Mouse (Mus musculus): ENCODE measurements around the gene Clic6. TPM values are rescaled to one million over a fixed set of nuclear protein-coding genes. Genes with fewer than 3 reads are reported as not detected.

The Clic6 gene
- polyA plus RNA-seq, 1 experiment from 2014 or later: 0.61 TPM

DNA sequence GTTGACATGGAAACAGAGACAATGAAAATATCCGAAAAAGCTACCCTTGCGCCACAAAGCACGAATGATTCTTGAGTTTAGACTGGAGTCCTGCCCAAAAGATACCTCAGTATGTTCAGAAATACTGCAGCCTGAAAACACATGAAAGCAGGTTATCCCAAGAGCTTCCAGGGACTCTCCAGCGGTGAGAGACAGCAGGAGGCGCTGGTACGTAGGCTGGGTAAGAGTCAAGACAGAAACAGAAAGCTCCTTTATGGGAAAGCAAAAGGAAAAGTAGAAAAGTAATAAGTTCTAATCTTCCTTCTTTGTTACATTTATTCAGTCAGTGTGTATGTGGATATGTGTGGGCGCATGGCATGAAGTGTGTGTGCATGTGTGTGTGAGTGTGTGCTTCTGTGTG lies 31.5 kb upstream of the Clic6 start:
- WGBS (ENCODE audit: insufficient replicate concordance): 85% methylated on average over 7 of the region's 7 CpGs
- Histone ChIP-seq H3K4me1 (replicated peaks) (peaks cover 17% of the 10 kb centered on the region), H3K9me3 (replicated peaks) (no peaks in the 10 kb centered on the region), H3K4me2 (no peak overlapping the region), H3K27me3 (no peaks in the 10 kb centered on the region), H3K27ac (no peak overlapping the region), H3K36me3 (peaks cover 5% of the 10 kb centered on the region; the same call in 1 of the 2 replicates), H3K4me3 (replicated peaks) (no peak overlapping the region), H3K9ac (no peak overlapping the region)
- DNase-seq (no peak), ATAC-seq (ENCODE audit: low read depth) (no peak)

DNA sequence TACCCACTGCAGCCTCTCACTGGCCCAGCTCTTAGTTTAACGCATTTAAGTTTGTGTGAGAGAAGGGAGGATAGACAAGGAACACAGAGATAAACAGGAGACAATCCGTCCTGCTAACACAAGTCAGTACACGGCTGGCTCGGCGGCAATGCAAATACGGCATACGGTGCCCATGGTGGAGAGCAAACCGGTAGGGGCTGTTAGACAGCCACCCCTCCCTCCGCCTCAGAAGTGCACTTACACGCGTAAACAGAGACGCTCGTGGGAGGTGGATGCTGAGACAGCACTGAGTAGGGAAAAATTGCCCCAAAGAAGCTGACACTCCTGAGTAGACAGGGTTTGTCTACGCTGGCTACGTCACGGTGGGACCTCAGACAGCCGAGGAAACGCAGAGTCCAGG lies 31.0 kb upstream of the Clic6 start:
- WGBS (ENCODE audit: insufficient replicate concordance): 83% methylated on average over 18 of the region's 18 CpGs
- Histone ChIP-seq H3K9ac (no peak overlapping the region), H3K4me1 (replicated peaks) (peaks cover 17% of the 10 kb centered on the region), H3K4me2 (no peak overlapping the region), H3K9me3 (replicated peaks) (no peaks in the 10 kb centered on the region), H3K27ac (no peak overlapping the region), H3K4me3 (replicated peaks) (no peak overlapping the region), H3K27me3 (no peaks in the 10 kb centered on the region), H3K36me3 (peaks cover 5% of the 10 kb centered on the region; the same call in 1 of the 2 replicates)
- ATAC-seq (ENCODE audit: low read depth) (no peak), DNase-seq (no peak)

DNA sequence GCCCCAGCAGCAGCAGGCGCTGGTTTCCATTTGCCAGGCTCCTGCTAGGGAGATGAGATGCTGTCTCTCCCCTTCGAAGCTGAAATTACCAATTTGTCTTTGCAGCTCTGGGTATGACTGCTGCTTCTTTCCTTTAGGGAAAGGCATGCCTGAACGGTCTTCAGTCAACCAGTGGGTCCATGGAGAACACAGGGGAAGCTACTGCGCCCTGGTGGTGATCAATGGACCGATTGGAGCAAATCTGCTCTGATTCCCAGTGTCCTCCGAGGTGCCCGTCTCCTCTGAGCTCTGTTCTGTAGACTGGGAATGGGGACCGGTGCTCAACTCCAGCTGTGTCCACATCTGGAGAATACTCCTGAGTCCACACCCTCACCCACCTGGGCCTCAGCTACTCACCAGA lies 30.0 kb upstream of the Clic6 start:
- no peak for ATAC-seq (ENCODE audit: low read depth)
- Histone ChIP-seq H3K4me1 (replicated peaks) (peaks cover 17% of the 10 kb centered on the region), H3K36me3 (peaks cover 5% of the 10 kb centered on the region; the same call in 1 of the 2 replicates), H3K4me2 (no peak overlapping the region), H3K9ac (0 out of 2 replicates have a peak overlapping the region, but pooled peaks have one; percentile 3), H3K9me3 (replicated peaks) (no peaks in the 10 kb centered on the region), H3K27ac (no peak overlapping the region), H3K27me3 (no peaks in the 10 kb centered on the region), H3K4me3 (replicated peaks) (no peak overlapping the region)
- 81% methylated on average over 8 of the region's 8 CpGs for WGBS (ENCODE audit: insufficient replicate concordance)
- no peak for DNase-seq

DNA sequence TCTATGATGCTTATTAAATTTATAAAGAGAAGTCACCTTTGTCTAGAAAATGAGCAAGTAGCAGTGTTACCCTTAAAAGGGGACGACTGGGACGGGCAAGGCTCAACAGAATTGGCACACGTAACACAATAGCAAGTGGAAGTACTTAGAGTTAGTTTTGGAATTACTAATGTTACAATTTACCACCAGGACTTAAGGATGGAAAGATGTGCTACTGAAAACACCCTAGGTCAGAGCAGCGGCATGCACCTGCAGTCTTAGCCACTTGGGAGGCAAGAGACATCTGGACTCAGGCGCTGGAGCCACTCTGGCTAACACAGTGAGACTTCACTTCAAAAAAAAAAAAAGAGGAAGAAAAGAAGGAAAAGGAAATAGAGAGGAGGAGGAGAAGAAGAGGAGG lies 29.6 kb upstream of the Clic6 start:
- H3K27me3 ChIP-seq: no peaks in the 10 kb centered on the region

DNA sequence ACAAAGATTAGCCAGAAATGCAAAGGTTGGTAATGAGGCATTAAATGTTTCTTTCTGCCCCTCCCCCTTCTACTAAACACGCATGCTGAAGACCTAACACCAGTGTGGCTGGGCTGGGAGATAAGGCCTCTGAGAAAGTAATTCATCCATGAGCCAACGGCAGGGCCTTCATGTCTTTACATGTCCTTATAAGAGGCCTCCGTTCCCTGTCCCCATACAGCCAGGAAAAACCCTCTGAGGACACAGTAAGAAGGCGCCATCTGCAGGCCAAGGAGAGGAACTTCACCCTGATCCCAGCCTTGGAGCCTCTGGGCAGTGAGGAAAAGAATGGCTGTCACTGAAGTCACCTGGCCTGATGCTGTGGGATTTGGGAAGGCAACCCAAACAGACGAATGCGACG lies 27.9 kb upstream of the Clic6 start:
- Histone ChIP-seq H3K27ac (peak overlapping the region; percentile 6; the same call in 1 of the 2 replicates), H3K36me3 (0 out of 2 replicates have a peak, but pooled peaks cover 5% of the 10 kb centered on the region), H3K9ac (no peak overlapping the region), H3K4me1 (replicated peaks) (peaks cover 17% of the 10 kb centered on the region), H3K9me3 (replicated peaks) (no peaks in the 10 kb centered on the region), H3K4me3 (replicated peaks) (no peak overlapping the region), H3K27me3 (no peaks in the 10 kb centered on the region), H3K4me2 (no peak overlapping the region)
- ATAC-seq (ENCODE audit: low read depth): peak; percentile 89
- WGBS (ENCODE audit: insufficient replicate concordance): 16% methylated on average over 7 of the region's 7 CpGs
- DNase-seq: peak; percentile 60

More for the DNA sequence above, 29.6 kb upstream of the Clic6 start:
- WGBS (ENCODE audit: insufficient replicate concordance): 79% methylated on average over 5 of the region's 5 CpGs
- Histone ChIP-seq H3K4me2 (no peak overlapping the region), H3K27ac (no peak overlapping the region), H3K9ac (0 out of 2 replicates have a peak overlapping the region, but pooled peaks have one; percentile 3), H3K4me1 (replicated peaks) (peaks cover 17% of the 10 kb centered on the region), H3K9me3 (replicated peaks) (no peaks in the 10 kb centered on the region), H3K4me3 (replicated peaks) (no peak overlapping the region), H3K36me3 (peaks cover 5% of the 10 kb centered on the region; the same call in 1 of the 2 replicates)
- ATAC-seq (ENCODE audit: low read depth) (no peak), DNase-seq (no peak)

DNA sequence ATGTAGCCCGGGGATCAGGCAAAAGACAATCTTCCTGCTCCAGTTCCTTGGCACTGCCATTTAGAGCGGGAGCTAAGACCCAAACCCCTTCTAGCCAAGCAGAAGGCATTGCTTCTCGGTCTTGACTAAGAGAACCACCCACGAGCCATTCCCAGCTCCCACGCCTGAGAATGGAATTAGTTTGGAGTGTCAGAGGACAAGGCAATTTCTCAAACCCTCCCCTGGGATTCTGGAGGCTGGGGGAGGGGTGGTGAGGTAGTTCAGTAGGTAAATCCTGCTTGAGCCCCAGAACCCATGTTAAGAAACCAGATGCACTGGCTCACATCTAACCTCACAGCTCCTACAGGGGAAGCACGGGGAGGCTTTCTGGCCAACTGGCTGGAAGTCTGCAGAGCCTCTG lies 24.1 kb upstream of the Clic6 start:
- no peak overlapping the region for H3K4me3 ChIP-seq (replicated peaks)
- H3K27me3 ChIP-seq: no peaks in the 10 kb centered on the region
- H3K27ac ChIP-seq: no peak overlapping the region
- peaks cover 40% of the 10 kb centered on the region for H3K4me1 ChIP-seq (replicated peaks)
- no peaks in the 10 kb centered on the region for H3K36me3 ChIP-seq
- 77% methylated on average over 6 of the region's 6 CpGs for WGBS (ENCODE audit: insufficient replicate concordance)
- H3K9ac ChIP-seq: no peak overlapping the region
- H3K4me2 ChIP-seq: no peak overlapping the region
- DNase-seq (no peak), ATAC-seq (ENCODE audit: low read depth) (no peak)
- no peaks in the 10 kb centered on the region for H3K9me3 ChIP-seq (replicated peaks)

DNA sequence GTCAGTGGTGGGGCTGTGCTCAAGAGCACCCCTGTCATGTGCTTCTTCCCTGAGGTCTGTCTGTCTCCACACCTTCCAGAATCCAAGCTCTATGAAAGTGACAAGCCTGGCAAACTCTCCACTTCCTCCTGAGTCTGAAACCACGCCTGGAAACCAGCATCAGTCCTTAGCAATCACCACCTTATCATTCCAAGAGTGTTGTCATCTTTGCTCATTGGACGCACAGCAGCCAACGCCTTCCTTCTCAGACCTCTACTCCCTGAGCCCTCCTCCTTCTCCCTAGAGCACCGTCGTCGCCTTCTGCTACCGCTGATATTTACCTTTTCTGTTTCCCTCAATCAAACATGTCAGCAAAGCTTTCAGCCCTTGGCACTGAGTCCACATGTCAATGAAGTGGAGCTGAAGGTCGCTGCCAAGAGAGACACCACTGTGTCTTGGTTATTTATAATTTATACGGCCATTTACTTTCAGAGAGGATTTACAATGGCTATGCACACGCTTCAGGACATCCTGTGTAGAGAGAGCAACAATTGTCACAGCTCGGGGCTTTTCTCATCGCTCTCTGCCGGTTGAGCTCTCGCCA lies 21.1 kb upstream of the Clic6 start:
- peak; percentile 61 for DNase-seq
- 27% methylated on average over 14 of the region's 14 CpGs for WGBS (ENCODE audit: insufficient replicate concordance)

DNA sequence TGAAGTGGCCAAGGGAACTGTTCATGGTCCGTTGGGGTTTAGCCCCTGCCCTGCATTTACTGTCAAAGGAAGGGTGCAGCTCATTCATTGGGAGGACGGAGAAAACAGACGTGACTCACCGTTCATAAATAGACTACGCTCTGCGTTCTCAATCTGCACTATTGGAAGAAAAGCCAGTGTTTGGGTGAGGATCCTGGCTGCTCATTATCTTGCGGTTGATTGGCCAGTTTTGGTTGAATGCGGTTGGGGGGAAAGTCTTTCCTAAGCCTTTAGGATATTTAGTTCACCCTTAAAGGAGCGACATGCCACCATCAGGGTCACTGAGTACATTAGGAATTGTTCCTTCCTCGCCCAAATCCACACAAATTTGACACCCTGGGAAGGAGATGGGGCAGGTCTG lies 20.3 kb upstream of the Clic6 start:
- Histone ChIP-seq H3K4me3 (replicated peaks) (peak overlapping the region; percentile 93), H3K4me2 (peak overlapping the region; percentile 98), H3K9ac (peak overlapping the region; percentile 93), H3K4me1 (replicated peaks) (peaks cover 25% of the 10 kb centered on the region), H3K36me3 (no peaks in the 10 kb centered on the region), H3K27me3 (no peaks in the 10 kb centered on the region), H3K27ac (peak overlapping the region; percentile 82), H3K9me3 (replicated peaks) (no peaks in the 10 kb centered on the region)
- no peak for ATAC-seq (ENCODE audit: low read depth)
- WGBS (ENCODE audit: insufficient replicate concordance): 11% methylated on average over 10 of the region's 10 CpGs
- DNase-seq: no peak

More for the DNA sequence above, 21.1 kb upstream of the Clic6 start:
- Histone ChIP-seq H3K27me3 (no peaks in the 10 kb centered on the region), H3K4me1 (replicated peaks) (peaks cover 25% of the 10 kb centered on the region), H3K27ac (peak overlapping the region; percentile 82), H3K4me3 (replicated peaks) (peak overlapping the region; percentile 93), H3K36me3 (no peaks in the 10 kb centered on the region), H3K4me2 (peak overlapping the region; percentile 98), H3K9me3 (replicated peaks) (no peaks in the 10 kb centered on the region), H3K9ac (peak overlapping the region; percentile 93)
- ATAC-seq (ENCODE audit: low read depth): peak; percentile 50

DNA sequence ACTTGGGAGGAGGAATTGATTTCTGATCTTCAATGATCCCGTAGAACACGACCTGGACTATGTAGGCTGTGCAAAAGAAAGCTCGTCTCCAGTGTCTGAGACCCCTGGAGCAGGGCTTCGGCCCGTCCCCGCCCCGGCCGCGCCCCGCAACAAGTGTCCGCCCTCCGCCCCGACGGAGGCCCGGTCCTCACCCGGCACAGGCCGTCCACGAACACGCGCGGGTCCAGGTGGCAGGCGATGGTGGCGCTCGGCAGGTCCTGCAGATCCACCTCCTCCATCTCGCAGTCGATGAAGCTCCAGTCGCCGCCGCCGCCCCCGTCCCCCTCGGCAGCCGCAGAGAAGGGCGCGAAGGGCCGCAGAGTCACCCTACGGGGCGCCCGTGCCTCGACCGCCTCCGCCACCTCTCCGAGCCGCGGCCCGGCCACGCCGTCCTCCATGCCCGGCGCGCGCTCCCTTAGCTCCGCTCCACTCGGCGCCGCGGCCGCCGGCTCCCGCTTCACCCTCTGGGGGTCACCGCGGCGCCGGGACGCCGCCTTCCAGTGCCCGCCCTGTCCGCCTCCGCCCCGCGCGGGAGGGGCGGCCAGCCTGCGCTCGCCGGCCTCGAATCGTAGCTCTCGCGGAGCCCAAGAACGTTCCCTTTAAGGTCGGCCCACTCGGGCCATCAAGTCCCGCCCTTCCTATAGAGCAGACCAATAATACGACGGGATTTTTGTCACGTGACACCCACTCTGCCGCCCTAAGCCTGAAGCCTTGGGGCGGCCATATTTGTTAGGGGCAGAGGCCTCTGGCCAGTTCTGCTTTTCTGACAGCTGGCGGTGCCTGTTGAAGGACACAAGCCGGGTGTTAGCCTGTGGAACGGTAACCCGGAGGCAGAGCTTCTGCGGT lies 19.7 kb upstream of the Clic6 start:
- under 1% methylated on average over 93 of the region's 94 CpGs for WGBS (ENCODE audit: insufficient replicate concordance)
- H3K36me3 ChIP-seq: no peaks in the 10 kb centered on the region
- ATAC-seq (ENCODE audit: low read depth): peak; percentile 98

DNA sequence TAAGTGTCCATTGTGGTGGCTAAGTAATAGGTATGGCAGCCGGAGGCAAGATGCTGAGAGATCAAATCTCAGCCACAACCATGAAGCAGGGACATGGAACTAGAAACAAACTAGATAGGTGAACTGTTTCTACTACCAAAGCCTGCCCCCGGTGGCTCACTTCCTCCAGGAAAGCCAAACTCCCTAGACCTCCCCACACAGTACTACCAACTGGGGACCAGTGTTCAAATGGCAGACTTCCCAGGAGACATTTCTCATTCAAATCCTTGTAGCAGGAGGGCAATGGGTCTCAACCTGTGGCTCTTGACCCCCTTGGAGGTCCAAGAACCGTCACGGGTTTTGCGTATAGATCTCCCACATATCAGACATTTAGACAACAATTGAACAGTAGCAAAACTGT lies 18.5 kb upstream of the Clic6 start:
- no peak for DNase-seq
- Histone ChIP-seq H3K9me3 (replicated peaks) (no peaks in the 10 kb centered on the region), H3K4me1 (replicated peaks) (peaks cover 29% of the 10 kb centered on the region), H3K4me2 (no peak overlapping the region), H3K4me3 (replicated peaks) (no peak overlapping the region), H3K9ac (no peak overlapping the region), H3K27me3 (no peaks in the 10 kb centered on the region), H3K36me3 (no peaks in the 10 kb centered on the region), H3K27ac (no peak overlapping the region)
- 72% methylated on average over 5 of the region's 5 CpGs for WGBS (ENCODE audit: insufficient replicate concordance)
- ATAC-seq (ENCODE audit: low read depth): no peak

More for the DNA sequence above, 19.7 kb upstream of the Clic6 start:
- Histone ChIP-seq H3K9me3 (replicated peaks) (no peaks in the 10 kb centered on the region), H3K4me1 (replicated peaks) (peaks cover 29% of the 10 kb centered on the region), H3K4me2 (peak overlapping the region; percentile 98), H3K27me3 (no peaks in the 10 kb centered on the region), H3K4me3 (replicated peaks) (peak overlapping the region; percentile 93), H3K9ac (peak overlapping the region; percentile 93), H3K27ac (peak overlapping the region; percentile 82)
- peak; percentile 95 for DNase-seq

DNA sequence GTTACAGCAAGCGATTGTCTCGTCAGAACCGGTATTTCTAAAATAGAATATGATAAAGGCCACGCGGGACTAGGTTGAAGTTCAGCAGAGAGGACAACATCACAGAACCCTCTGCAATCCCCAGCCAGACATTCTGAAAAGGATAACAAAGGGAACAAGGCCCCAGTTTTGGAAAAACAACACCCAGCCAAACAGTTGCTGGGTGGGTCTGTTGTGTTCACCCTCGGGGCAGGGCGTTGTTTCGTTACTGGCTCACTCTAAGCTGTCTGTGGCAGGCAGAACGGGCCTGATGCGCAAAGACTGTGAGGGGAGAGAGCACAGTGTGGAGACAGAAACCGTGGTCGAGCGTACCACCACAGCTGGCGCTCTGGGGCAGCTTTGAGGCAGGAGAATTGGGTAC lies 17.1 kb upstream of the Clic6 start:
- DNase-seq (no peak), ATAC-seq (ENCODE audit: low read depth) (no peak)
- Histone ChIP-seq H3K4me3 (replicated peaks) (no peak overlapping the region), H3K27me3 (no peaks in the 10 kb centered on the region), H3K9me3 (replicated peaks) (no peaks in the 10 kb centered on the region), H3K27ac (no peak overlapping the region), H3K36me3 (no peaks in the 10 kb centered on the region), H3K4me2 (no peak overlapping the region), H3K4me1 (replicated peaks) (peaks cover 27% of the 10 kb centered on the region), H3K9ac (no peak overlapping the region)
- 66% methylated on average over 14 of the region's 14 CpGs for WGBS (ENCODE audit: insufficient replicate concordance)

Data from liver, embryonic 13.5 days (tissue).